Mouse (Mus musculus) cerebellum, postnatal 10 days (tissue): ENCODE data around the gene Gm20388.

ENCODE experiments used
- DNase-seq, 2 experiments: peaks; one replicate each; pipeline ENCODE4 v3.0.0; 2021; ENCODE audit warnings: mixed read lengths in 2 of 2

Gene Gm20388

GRCm38 (mm10) chr8:121532381-121532780, 1621.7 kb downstream of the Gm20388 start:
- DNase-seq: peak; percentile 63 to 64

GRCm38 (mm10) chr8:121541862-121542261, 1631.2 kb downstream of the Gm20388 start:
- DNase-seq: peak in 1 of 2 experiments; percentile 5

- peak; percentile 46 for DNase-seq
Measured at GRCm38 (mm10) chr8:121542901-121543300, 1632.3 kb downstream of the Gm20388 start.

GRCm38 (mm10) chr8:121544276-121544785, 1633.7 kb downstream of the Gm20388 start, which contains the start of gene 1700018B08Rik:
Gene 1700018B08Rik (minus strand): TSS chr8:121544320.
- DNase-seq: no peak

- no peak for DNase-seq
Measured at GRCm38 (mm10) chr8:121544936-121545335, 1634.3 kb downstream of the Gm20388 start.

GRCm38 (mm10) chr8:121547132-121547531, 1636.5 kb downstream of the Gm20388 start:
- peak; percentile 86 to 89 for DNase-seq

- DNase-seq: no peak
Measured at GRCm38 (mm10) chr8:121550056-121550455, 1639.4 kb downstream of the Gm20388 start.

- DNase-seq: no peak
Measured at GRCm38 (mm10) chr8:121551065-121551985, 1640.7 kb downstream of the Gm20388 start.

GRCm38 (mm10) chr8:121552506-121552905, 1641.9 kb downstream of the Gm20388 start:
- DNase-seq: no peak

GRCm38 (mm10) chr8:121553831-121554475, 1643.3 kb downstream of the Gm20388 start:
- DNase-seq: no peak

GRCm38 (mm10) chr8:121557746-121558145, 1647.1 kb downstream of the Gm20388 start:
- no peak for DNase-seq

GRCm38 (mm10) chr8:121558538-121558937, 1647.9 kb downstream of the Gm20388 start:
- no peak for DNase-seq

- no peak for DNase-seq
Measured at GRCm38 (mm10) chr8:121559801-121560200, 1649.2 kb downstream of the Gm20388 start.

- no peak for DNase-seq
Measured at GRCm38 (mm10) chr8:121560432-121561100, 1649.9 kb downstream of the Gm20388 start.

GRCm38 (mm10) chr8:121561636-121562345, 1651.2 kb downstream of the Gm20388 start:
- peak; percentile 72 to 78 for DNase-seq

GRCm38 (mm10) chr8:121562941-121563351, 1652.3 kb downstream of the Gm20388 start:
- no peak for DNase-seq

GRCm38 (mm10) chr8:121563701-121564100, 1653.1 kb downstream of the Gm20388 start:
- no peak for DNase-seq

GRCm38 (mm10) chr8:121568321-121568720, 1657.7 kb downstream of the Gm20388 start:
- no peak for DNase-seq

GRCm38 (mm10) chr8:121570335-121570734, 1659.7 kb downstream of the Gm20388 start:
- no peak for DNase-seq

GRCm38 (mm10) chr8:121570801-121571200, 1660.2 kb downstream of the Gm20388 start:
- DNase-seq: no peak

- DNase-seq: no peak
Measured at GRCm38 (mm10) chr8:121572121-121572520, 1661.5 kb downstream of the Gm20388 start.

- DNase-seq: peak; percentile 61 to 62
Measured at GRCm38 (mm10) chr8:121573275-121573674, 1662.6 kb downstream of the Gm20388 start.
